Mouse (Mus musculus): ENCODE measurements around the gene Tfpi2.

DNA sequence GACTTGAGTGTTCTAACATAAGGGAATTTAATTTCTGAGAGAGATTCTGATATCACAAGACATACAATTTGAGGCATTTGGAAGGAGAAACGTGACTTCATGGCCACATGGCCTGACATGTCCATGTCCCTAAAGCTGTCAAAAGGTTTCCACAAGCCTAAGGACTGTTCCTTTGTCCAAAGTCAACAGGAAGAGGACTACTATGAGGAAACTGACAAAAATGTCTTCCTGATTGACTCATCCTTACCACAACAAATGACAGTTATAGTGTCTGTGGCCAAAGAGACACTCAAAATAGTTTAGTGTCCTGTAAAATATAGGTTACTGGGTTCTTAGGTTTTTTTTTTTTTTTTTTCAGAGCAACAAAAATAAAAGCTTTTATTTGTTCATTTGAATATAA lies 15.0 kb downstream of the Tfpi2 start:
- no peak for TF ChIP-seq CTCF (IDR thresholded peaks at IDR 0.05; ENCODE audit: insufficient read depth, low read length)
- TF ChIP-seq POLR2A (IDR thresholded peaks at IDR 0.05; ENCODE audit: borderline replicate concordance, extremely low read depth, low read depth, low read length) = no peak
